Comparison of ENCODE assay signal across 7 mouse cellular contexts in the genomic region with DNA sequence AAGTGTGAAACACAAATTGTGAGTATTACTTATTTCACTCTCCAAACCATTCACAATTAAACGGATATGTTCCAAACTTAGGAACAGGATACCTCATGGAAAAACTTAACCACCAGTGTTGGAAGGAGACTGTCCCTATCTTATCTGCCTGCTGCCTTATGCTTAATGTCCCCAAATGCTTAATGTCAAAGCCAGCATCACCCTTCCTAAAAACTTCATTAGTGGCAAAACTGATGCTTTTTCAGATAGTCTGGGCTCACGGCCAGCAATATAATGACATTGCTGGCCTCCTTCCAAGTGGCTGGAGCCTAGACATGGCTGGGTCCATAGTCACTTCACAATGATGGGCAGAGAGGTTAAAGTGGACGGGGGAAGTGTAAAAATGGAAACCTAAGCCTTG. TPM values are rescaled to one million over a fixed set of nuclear protein-coding genes. Genes with fewer than 3 reads are reported as not detected.
DNase-seq lines count a peak whose midpoint lies in the region; ATAC-seq and TF ChIP-seq lines count a peak whose summit lies in the region.

No protein-coding gene starts in this region.

- peak; percentile 39 for DNase-seq in MEL (ENCODE audit: low read depth, low spot score)
- peak; percentile 65 for DNase-seq in adipocyte (ENCODE audit: low spot score)
- peak; percentile 60 to 61 for DNase-seq in heart, adult 9 months (ENCODE audit: low spot score in 2 of 2)
- DNase-seq in kidney, postnatal 0 days (ENCODE audit: low spot score), result peak; percentile 32
- DNase-seq in stomach, postnatal 0 days (ENCODE audit: low spot score), result peak; percentile 52
- no peak for DNase-seq in layer of hippocampus, postnatal 14 days (ENCODE audit: low spot score in 2 of 2)
- DNase-seq in embryo, embryonic 11 days, result no peak

- no peak for TF ChIP-seq RAD21 in MEL (IDR thresholded peaks at IDR 0.05; ENCODE audit: low read depth, low read length)

- ATAC-seq in kidney, postnatal 0 days (replicated peaks; ENCODE audit: low FRiP score, low read depth), result no peak
- no peak; the same call in 1 of the 2 replicates for ATAC-seq in stomach, postnatal 0 days (ENCODE audit: low FRiP score, low TSS enrichment)

- no peaks in the 10 kb centered on the region for H3K9me3 ChIP-seq in MEL (replicated peaks; ENCODE audit: insufficient read depth, low read length)
- H3K9me3 ChIP-seq in kidney, postnatal 0 days (replicated peaks; ENCODE audit: low read length), result no peaks in the 10 kb centered on the region
- no peaks in the 10 kb centered on the region for H3K9me3 ChIP-seq in stomach, postnatal 0 days (ENCODE audit: control insufficient read depth, low read length)

- peaks cover 0 to 3% of the 10 kb centered on the region in 2 experiments; a peak in 2 of 4 replicates for H3K4me1 ChIP-seq in MEL (ENCODE audit: control insufficient read depth in 1 of 2, insufficient read depth in 2 of 2, low read length in 2 of 2)
- 0 out of 2 replicates have a peak, but pooled peaks cover 3% of the 10 kb centered on the region for H3K4me1 ChIP-seq in kidney, postnatal 0 days (replicated peaks; ENCODE audit: insufficient read depth, low read length)
- no peaks in the 10 kb centered on the region; the same call in 1 of the 2 replicates for H3K4me1 ChIP-seq in stomach, postnatal 0 days (replicated peaks; ENCODE audit: control insufficient read depth, insufficient read depth)

- H3K27ac ChIP-seq in MEL (ENCODE audit: control insufficient read depth, low read depth, low read length), result no peak overlapping the region
- H3K27ac ChIP-seq in kidney, postnatal 0 days, result no peak overlapping the region
- no peak overlapping the region for H3K27ac ChIP-seq in stomach, postnatal 0 days (replicated peaks)

- no peak overlapping the region for H3K4me2 ChIP-seq in kidney, postnatal 0 days (ENCODE audit: low read length)
- no peak overlapping the region for H3K4me2 ChIP-seq in stomach, postnatal 0 days (replicated peaks; ENCODE audit: low read depth)

- no peak overlapping the region for H3K4me3 ChIP-seq in MEL (ENCODE audit: control insufficient read depth in 1 of 2, insufficient read depth in 1 of 2, low read depth in 2 of 2, low read length in 2 of 2)
- no peak overlapping the region for H3K4me3 ChIP-seq in kidney, postnatal 0 days (replicated peaks; ENCODE audit: low read depth, low read length)
- H3K4me3 ChIP-seq in stomach, postnatal 0 days (ENCODE audit: low read depth, low read length), result no peak overlapping the region

- WGBS in kidney, postnatal 0 days, result 31% methylated on average over 3 of the region's 3 CpGs
- 28% methylated on average over 3 of the region's 3 CpGs for WGBS in stomach, postnatal 0 days

- TF ChIP-seq CTCF in MEL (IDR thresholded peaks at IDR 0.05 in 2 of 3, conservative IDR thresholded peaks at IDR 0.05 in 1 of 3; ENCODE audit: control insufficient read depth in 1 of 3, insufficient read depth in 1 of 3, low read depth in 2 of 3, low read length in 3 of 3, poor library complexity in 1 of 3, severe bottlenecking in 1 of 3), result no peak
- no peak for TF ChIP-seq CTCF in kidney, postnatal 0 days (IDR thresholded peaks at IDR 0.05; ENCODE audit: low read depth)
- TF ChIP-seq CTCF in stomach, postnatal 0 days (IDR thresholded peaks at IDR 0.05; ENCODE audit: low read depth), result no peak

- no peaks in the 10 kb centered on the region for H3K27me3 ChIP-seq in MEL (ENCODE audit: control insufficient read depth in 1 of 2, insufficient read depth in 2 of 2, low read length in 2 of 2)
- no peaks in the 10 kb centered on the region for H3K27me3 ChIP-seq in kidney, postnatal 0 days (ENCODE audit: insufficient read depth, low read length)
- H3K27me3 ChIP-seq in stomach, postnatal 0 days (ENCODE audit: control insufficient read depth, insufficient read depth, low read length), result no peaks in the 10 kb centered on the region

- TF ChIP-seq EP300 in MEL (IDR thresholded peaks at IDR 0.05; ENCODE audit: low read depth in 1 of 2, low read length in 2 of 2), result peak; percentile 66 to 74
- TF ChIP-seq EP300 in stomach, postnatal 0 days (optimal IDR thresholded peaks at IDR 0.05), result no peak

- TF ChIP-seq POLR2A in MEL (IDR thresholded peaks at IDR 0.05; ENCODE audit: control insufficient read depth in 1 of 2, insufficient read depth in 1 of 2, low read depth in 1 of 2, low read length in 2 of 2, poor library complexity in 1 of 2), result no peak

- no peak overlapping the region for H3K9ac ChIP-seq in MEL (ENCODE audit: control insufficient read depth, low read depth, low read length, poor library complexity, severe bottlenecking)
- no peak overlapping the region for H3K9ac ChIP-seq in kidney, postnatal 0 days (ENCODE audit: low read depth, low read length)
- no peak overlapping the region for H3K9ac ChIP-seq in stomach, postnatal 0 days (ENCODE audit: low read length)

- peaks cover 0 to 6% of the 10 kb centered on the region in 2 experiments; a peak in 2 of 4 replicates for H3K36me3 ChIP-seq in MEL (ENCODE audit: control insufficient read depth in 1 of 2, insufficient read depth in 2 of 2, low read length in 2 of 2)
- no peaks in the 10 kb centered on the region for H3K36me3 ChIP-seq in kidney, postnatal 0 days (ENCODE audit: insufficient read depth, low read length)
- no peaks in the 10 kb centered on the region for H3K36me3 ChIP-seq in stomach, postnatal 0 days (ENCODE audit: control insufficient read depth, insufficient read depth, low read length)

- no peaks in the 10 kb centered on the region for H3K79me2 ChIP-seq in MEL (ENCODE audit: control insufficient read depth, insufficient read depth, low read length, poor library complexity)

TF ChIP-seq in MEL, 35 proteins besides CTCF, POLR2A, EP300 and RAD21:
- TF ChIP-seq ZNF384 (IDR thresholded peaks at IDR 0.05; ENCODE audit: low read depth, low read length), result no peak
- TF ChIP-seq MYB (IDR thresholded peaks at IDR 0.05; ENCODE audit: low read depth, low read length), result no peak
- 0 out of 2 replicates have a peak, but pooled peaks have one; percentile 30 for TF ChIP-seq RCOR1 (IDR thresholded peaks at IDR 0.05; ENCODE audit: low read depth, low read length)
- no peak for TF ChIP-seq USF1 (IDR thresholded peaks at IDR 0.05; ENCODE audit: low read depth, low read length)
- no peak for TF ChIP-seq TBP (IDR thresholded peaks at IDR 0.05; ENCODE audit: low read depth, low read length)
- TF ChIP-seq ETS1 (IDR thresholded peaks at IDR 0.05; ENCODE audit: low read depth, low read length), result 0 out of 2 replicates have a peak, but pooled peaks have one; percentile 19
- TF ChIP-seq GATA1 (IDR thresholded peaks at IDR 0.05; ENCODE audit: low read depth, low read length), result peak; percentile 61
- peak; percentile 26 for TF ChIP-seq TAL1 (IDR thresholded peaks at IDR 0.05; ENCODE audit: low read length)
- no peak for TF ChIP-seq GABPA (IDR thresholded peaks at IDR 0.05; ENCODE audit: low read depth, low read length)
- no peak for TF ChIP-seq MXI1 (IDR thresholded peaks at IDR 0.05; ENCODE audit: low read depth, low read length)

RNA-seq across cellular contexts. Expression of gene Nemp2, which starts 46.1 kb away (rescaled TPM):
- 2.6 and 2.8 TPM in 2 replicates for total RNA-seq in MEL (2012; rRNA removed)
- 1 to 10 TPM in 1 of 2 experiments, not detected in 1; 4.6 TPM for polyA plus RNA-seq in MEL (2012; ENCODE audit: insufficient read depth in 1 of 2, insufficient read length in 2 of 2, low read depth in 1 of 2, low replicate concordance in 2 of 2, missing spikeins in 1 of 2)
- 5.8 and 6.2 TPM in 2 replicates for polyA plus RNA-seq in kidney, postnatal 0 days (2015; fragmentation: Nextera tagmentation; extraction: Ambion mirVana)
- 2.4 and 2.9 TPM in 2 replicates for polyA plus RNA-seq in stomach, postnatal 0 days (2015; fragmentation: Nextera tagmentation; extraction: Ambion mirVana)
- total RNA-seq in layer of hippocampus, postnatal 14 days (2021), result 1 to 10 TPM; 3.2 to 4.4 TPM

RNA-seq across cellular contexts. Expression of gene Mfsd6, which starts 50.6 kb away (rescaled TPM):
- 2.9 and 4.3 TPM in 2 replicates for total RNA-seq in MEL (2012; rRNA removed)
- 1 to 10 TPM in 1 of 2 experiments, not detected in 1; 6.4 TPM for polyA plus RNA-seq in MEL (2012; ENCODE audit: insufficient read depth in 1 of 2, insufficient read length in 2 of 2, low read depth in 1 of 2, low replicate concordance in 2 of 2, missing spikeins in 1 of 2)
- polyA plus RNA-seq in kidney, postnatal 0 days (2015; fragmentation: Nextera tagmentation; extraction: Ambion mirVana), result 3.0 and 3.2 TPM in 2 replicates
- 6.3 and 8.0 TPM in 2 replicates for polyA plus RNA-seq in stomach, postnatal 0 days (2015; fragmentation: Nextera tagmentation; extraction: Ambion mirVana)
- 10 to 100 TPM; 67.6 to 70.9 TPM for total RNA-seq in layer of hippocampus, postnatal 14 days (2021)

Comparison
In these comparisons a context has a peak if more than half of its experiments do, and no peak if none do; other contexts are left out.
1. DNase-seq: peak in MEL (single experiment), adipocyte (single experiment), heart, adult 9 months (2 of 2), kidney, postnatal 0 days (single experiment) and stomach, postnatal 0 days (single experiment); none in layer of hippocampus, postnatal 14 days (0 of 2) and embryo, embryonic 11 days (single experiment).